Mouse (Mus musculus) 416B (cell line): ENCODE data around the gene Rmnd5a.
A peak's percentile ranks its signal among the peaks of the same experiment; 100 is the strongest.

Source experiments
- DNase-seq: peaks from one replicate; pipeline ENCODE4 v3.0.0; 2011; ENCODE audit warnings: low read depth

Gene Rmnd5a

DNA sequence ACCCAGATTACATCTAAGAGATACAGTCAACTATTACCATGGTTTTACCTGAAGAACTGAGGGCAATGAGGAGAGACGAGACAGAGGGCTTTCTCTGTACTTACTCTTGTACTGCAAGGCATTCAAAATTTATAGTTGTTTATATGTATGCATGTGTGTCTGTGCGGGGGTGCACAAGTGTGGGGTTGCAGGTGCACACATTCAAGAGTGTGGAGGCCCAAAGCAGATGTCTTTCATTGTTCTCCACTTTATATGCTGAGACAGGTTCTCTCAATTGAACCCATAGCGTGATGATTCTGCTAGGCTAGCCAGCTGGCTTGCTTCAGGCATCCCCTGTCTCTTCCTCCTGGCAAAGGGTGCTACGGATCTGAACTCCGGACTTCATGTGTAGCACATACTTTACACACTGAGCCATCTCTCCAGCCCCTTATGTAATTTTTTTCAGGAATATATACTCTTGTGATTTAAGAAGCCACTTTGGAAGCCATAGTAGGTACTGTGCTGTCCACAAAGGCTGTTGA is 69.3 kb downstream of the Rmnd5a start:
- DNase-seq: no peak

DNA sequence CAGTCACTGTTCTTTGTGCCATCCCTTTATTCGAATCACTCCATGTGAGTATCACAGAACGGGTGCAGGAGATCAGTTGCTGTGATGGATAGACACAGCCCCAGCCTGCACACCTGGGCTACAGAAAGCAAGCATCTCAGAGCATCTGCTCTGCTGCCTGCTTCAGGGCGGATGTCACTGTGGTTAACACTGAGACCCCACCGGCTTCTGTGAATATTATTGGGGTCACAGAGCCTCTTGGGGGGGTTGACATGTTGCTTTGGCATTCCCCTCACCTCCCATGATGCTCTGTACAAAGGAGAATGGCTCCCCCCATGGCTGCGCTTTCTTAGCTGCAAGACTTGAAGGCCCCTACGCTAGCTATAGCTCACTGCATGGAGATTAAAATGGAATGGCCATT is 71.0 kb downstream of the Rmnd5a start:
- no peak for DNase-seq

GRCm38 (mm10) chr6:71363995-71364394 is 76.4 kb downstream of the Rmnd5a start:
- no peak for DNase-seq

DNA sequence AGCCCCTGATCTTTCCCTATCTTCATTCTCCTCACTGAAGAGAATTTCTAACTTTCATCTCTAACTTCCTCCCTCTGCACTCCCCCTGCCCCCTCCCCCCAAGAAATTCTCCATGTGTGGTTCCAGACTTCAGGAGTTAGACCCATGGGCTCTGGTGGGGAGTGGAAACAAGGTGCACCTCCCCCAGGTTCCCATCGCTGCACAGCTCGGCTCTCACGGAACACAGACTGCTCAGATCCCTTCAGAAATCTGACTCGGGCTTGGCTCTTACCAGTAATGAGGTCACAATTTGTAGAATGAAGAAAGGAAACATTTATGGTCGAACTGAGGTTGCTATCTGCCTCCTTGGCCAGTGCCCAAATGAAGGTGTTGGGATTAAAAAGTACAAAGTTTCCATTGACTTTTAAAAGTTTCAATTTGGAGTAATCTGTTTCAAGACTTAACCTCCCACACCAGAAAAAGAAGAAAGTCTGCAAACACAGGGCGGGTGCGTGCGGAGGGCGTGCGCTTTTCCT is 79.2 kb downstream of the Rmnd5a start:
- DNase-seq: no peak

- no peak for DNase-seq
Measured at GRCm38 (mm10) chr6:71360751-71361150, 79.7 kb downstream of the Rmnd5a start.

- DNase-seq: no peak
Measured at GRCm38 (mm10) chr6:71360221-71360620, 80.2 kb downstream of the Rmnd5a start.

- no peak for DNase-seq
Measured at GRCm38 (mm10) chr6:71357493-71357892, 82.9 kb downstream of the Rmnd5a start.

- no peak for DNase-seq
Measured at GRCm38 (mm10) chr6:71353722-71354121, 86.7 kb downstream of the Rmnd5a start.

GRCm38 (mm10) chr6:71352866-71353427 is 87.5 kb downstream of the Rmnd5a start:
- no peak for DNase-seq

DNA sequence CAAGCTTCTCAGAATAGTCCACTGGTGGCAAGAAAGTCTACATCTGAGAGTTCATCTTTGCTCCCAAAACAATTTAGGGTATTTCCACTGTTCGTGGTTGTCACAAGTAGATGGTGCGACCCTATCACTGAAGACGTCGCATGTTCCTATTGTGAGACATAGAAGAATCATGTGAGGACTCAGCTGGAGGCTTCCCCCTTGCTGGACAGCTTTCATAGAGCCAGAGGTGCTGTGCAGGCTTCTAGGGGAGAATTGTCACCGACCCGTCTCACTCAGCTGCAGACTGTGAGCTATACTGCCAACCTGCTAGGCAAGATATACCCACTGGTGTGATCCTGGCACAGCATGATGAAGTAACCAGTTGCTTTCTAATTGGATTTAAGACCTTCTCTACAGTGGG is 88.2 kb downstream of the Rmnd5a start:
- no peak for DNase-seq

- no peak for DNase-seq
Measured at GRCm38 (mm10) chr6:71351201-71351600, 89.2 kb downstream of the Rmnd5a start.

DNA sequence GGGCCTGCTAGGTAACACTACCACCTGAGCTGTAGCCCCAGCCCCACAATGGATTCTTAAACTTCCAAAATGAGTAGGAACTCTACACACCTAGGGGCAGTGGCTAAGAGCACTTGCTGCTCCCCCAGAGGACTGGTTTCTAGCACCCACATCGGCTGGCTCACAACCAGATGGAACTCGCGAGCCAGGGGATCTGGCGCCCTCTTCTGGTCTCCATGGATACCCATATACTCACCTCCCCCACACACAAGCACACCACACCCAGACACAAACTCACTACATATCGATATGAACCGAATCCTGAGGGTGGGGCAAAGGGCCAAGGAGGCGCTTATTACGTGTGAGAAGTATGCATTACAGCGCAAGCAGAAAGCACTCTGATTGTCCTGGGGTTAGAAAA is 92.4 kb downstream of the Rmnd5a start:
- DNase-seq: peak; percentile 1

DNA sequence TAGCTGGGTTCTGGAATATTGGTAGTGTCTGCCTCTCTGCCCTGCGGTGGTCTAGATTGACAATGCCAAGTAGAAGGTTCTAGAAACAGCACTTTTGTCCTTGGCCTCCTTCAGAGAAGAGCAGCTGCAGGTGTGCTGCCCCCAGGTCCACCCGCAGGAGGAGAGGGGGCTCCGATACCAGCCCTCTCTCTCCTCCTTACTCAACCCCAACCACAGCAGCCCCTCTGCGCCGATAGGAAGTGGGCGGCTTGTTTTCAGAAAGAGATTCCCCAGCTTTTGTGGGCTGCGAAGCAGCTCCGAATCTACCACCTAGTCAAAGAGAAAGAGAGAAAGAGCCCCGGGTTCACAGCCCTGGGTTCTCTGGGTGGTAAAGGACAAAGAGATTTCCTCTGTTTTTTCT is 99.3 kb downstream of the Rmnd5a start:
- DNase-seq: no peak

GRCm38 (mm10) chr6:71339351-71339750 is 101.1 kb downstream of the Rmnd5a start:
- DNase-seq: no peak

DNA sequence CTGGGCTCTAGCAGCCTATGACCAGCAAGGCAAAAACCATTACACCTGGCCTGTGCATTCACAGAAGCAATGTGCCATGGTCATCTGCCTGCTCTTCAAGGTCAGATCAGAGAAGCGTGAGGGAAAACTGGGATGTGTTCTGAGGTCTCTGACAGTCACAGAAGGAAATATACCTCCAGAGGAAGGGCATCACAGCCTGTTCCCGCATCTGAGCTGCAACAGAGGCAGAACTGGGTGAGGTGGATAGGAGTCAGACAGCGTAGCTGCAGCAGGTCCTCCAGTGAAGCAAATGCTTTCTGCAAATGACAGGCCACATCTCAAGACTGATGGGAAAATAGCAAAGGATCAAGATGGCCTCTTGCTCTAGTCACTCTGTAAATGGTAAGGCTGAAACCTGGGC is 101.5 kb downstream of the Rmnd5a start:
- no peak for DNase-seq
